Mouse (Mus musculus) liver, embryonic 16.5 days (tissue): ENCODE measurements around the gene Tgtp2. TPM values are rescaled to one million over a fixed set of nuclear protein-coding genes. Genes with fewer than 3 reads are reported as not detected.
"Not testable (repeated sequence)": the region's sequence is repeated elsewhere in the genome, so short reads cannot be mapped to it uniquely, and the experiment has no call there.

ENCODE experiments used
- ATAC-seq: fragments of 200-750 bp; cut with Nextera tagmentation; 2 replicates; pipeline ENCODE4 v1.8.0; 2017; ENCODE audit warnings: low read depth, mild to moderate bottlenecking, moderate number of reproducible peaks, moderate library complexity
- H3K27ac ChIP-seq: fragments of 300-500 bp; sonication (generic); 2 replicates; pipeline ENCODE4 v1.5.1; 2014; ENCODE audit warnings: mild to moderate bottlenecking, low read length
- H3K27me3 ChIP-seq: fragments of 300-500 bp; sonication (generic); 2 replicates; pipeline ENCODE4 v1.6.1; 2014; ENCODE audit warnings: low read depth, low read length, mixed read lengths; ENCODE audit not compliant: control insufficient read depth, insufficient read depth
- H3K36me3 ChIP-seq: fragments of 300-500 bp; sonication (generic); 2 replicates; pipeline ENCODE4 v1.6.1; 2014; ENCODE audit warnings: mild to moderate bottlenecking; ENCODE audit not compliant: control insufficient read depth, insufficient read depth
- H3K4me1 ChIP-seq: fragments of 300-500 bp; sonication (generic); 2 replicates; pipeline ENCODE4 v1.6.1; 2014; ENCODE audit warnings: low read depth, low read length, mixed read lengths; ENCODE audit not compliant: control insufficient read depth
- H3K4me2 ChIP-seq: fragments of 300-500 bp; sonication (generic); 2 replicates; pipeline ENCODE4 v1.6.1; 2014; ENCODE audit warnings: low read depth, low read length, mixed read lengths
- H3K4me3 ChIP-seq: fragments of 300-500 bp; sonication (generic); 2 replicates; pipeline ENCODE4 v1.5.1; 2014; ENCODE audit warnings: low read depth, mild to moderate bottlenecking, low read length
- H3K9ac ChIP-seq: fragments of 300-500 bp; sonication (generic); 2 replicates; pipeline ENCODE4 v1.6.1; 2014; ENCODE audit warnings: low read depth, low read length
- H3K9me3 ChIP-seq: fragments of 300-500 bp; sonication (generic); replicated peaks from 2 replicates; pipeline ENCODE4 v1.6.1; 2016; ENCODE audit warnings: low read length; ENCODE audit not compliant: control insufficient read depth
- WGBS: fragments of 180-500 bp; shearing (Covaris S2); extraction: QIAGEN DNeasy Blood & Tissue Kit; methylation state at CpG from one replicate; pipeline ENCODE4 v1.1.7; 2014; ENCODE audit not compliant: insufficient replicate concordance; 5-methylcytosine and 5-hydroxymethylcytosine counted together
- polyA plus RNA-seq: library from polyadenylated mRNA; unstranded; fragments of >200 nt; fragmentation: Nextera tagmentation; extraction: Ambion mirVana; gene quantifications from 2 replicates; pipeline ENCODE4 v1.2.1, GENCODE M21; 2015

Gene Tgtp2
- polyA plus RNA-seq, 1 experiment from 2014 or later: 0.57 TPM

DNA sequence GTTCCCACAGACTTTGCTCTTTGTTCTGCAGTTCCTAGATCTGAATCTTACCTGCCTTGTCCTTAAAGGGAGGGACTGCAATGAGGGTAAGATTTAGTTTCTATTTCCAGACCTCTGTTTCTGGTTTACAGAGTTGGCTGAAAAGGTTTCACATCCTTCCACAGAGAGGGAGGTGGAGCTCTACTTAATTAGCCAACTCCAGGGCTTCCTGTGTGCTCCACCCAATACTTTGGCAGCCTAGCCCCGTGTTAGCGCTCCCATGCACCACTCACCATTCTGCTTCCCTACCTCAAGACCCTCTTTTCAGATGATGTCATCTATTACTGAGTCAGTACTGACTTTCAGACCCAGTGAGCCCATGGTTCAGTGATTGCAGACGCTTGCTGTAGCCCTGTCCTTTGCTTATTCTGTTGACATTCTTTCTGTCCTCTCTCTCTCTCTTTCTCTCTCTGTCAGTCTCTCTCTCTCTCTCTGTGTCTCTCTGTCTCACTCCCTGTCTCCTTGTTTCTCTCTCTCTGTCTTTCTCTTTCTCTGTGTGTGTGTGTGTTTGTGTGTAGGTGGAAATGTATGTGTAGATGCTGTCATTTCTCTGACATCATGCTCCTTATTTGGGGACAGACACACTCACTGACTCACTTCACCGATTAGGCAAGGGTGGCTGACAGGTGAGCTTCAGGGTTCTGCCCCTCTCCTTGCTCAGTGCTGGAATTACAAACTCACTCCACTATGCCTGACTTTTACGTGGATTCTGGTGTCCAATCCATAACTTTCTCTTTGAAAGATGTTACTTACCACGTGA lies 12.7 kb downstream of the Tgtp2 start, which contains the start of gene 9930111J21Rik2:
TSS of gene 9930111J21Rik2 (minus strand) at position 150 of the 799 bp plus-strand sequence.
- H3K4me1 ChIP-seq, H3K9ac ChIP-seq, H3K4me2 ChIP-seq, H3K9me3 ChIP-seq, H3K27me3 ChIP-seq, H3K36me3 ChIP-seq, H3K27ac ChIP-seq, H3K4me3 ChIP-seq: not testable (repeated sequence)
- peak; percentile 43; the same call in 1 of the 2 replicates for ATAC-seq
- 50% methylated on average over 1 of the region's 6 CpGs for WGBS

GRCm38 (mm10) chr11:49050064-49050463 lies 13.9 kb downstream of the Tgtp2 start:
- ATAC-seq: 0 out of 2 replicates have a peak, but pooled peaks have one; percentile 27
- not testable (repeated sequence) for H3K36me3 ChIP-seq, H3K4me1 ChIP-seq, H3K27me3 ChIP-seq, H3K4me2 ChIP-seq, H3K4me3 ChIP-seq, H3K9me3 ChIP-seq, H3K9ac ChIP-seq, H3K27ac ChIP-seq

- H3K4me1 ChIP-seq, H3K27me3 ChIP-seq, H3K27ac ChIP-seq, ATAC-seq, H3K4me2 ChIP-seq, H3K4me3 ChIP-seq, H3K9ac ChIP-seq, H3K9me3 ChIP-seq, H3K36me3 ChIP-seq: not testable (repeated sequence)
Observed at GRCm38 (mm10) chr11:49012074-49012473, 51.9 kb downstream of the Tgtp2 start.

Other genes starting within 250 kb of the Tgtp2 start
- 1.6 and 1.8 TPM in 2 replicates for gene Trim41, start 246.9 kb downstream of the Tgtp2 start, polyA plus RNA-seq
- 0.11 and 0.14 TPM in 2 replicates for gene Trim7, start 238.1 kb downstream of the Tgtp2 start, polyA plus RNA-seq
- 0.22 and 0.40 TPM in 2 replicates for gene Gm12184, start 237.6 kb downstream of the Tgtp2 start, polyA plus RNA-seq
- 18.9 and 20.6 TPM in 2 replicates for gene Irgm1, start 192.5 kb downstream of the Tgtp2 start, polyA plus RNA-seq
- gene Gm5431, start 162.0 kb downstream of the Tgtp2 start, polyA plus RNA-seq: 0.37 and 0.45 TPM in 2 replicates
- gene Psme2b, start 118.0 kb downstream of the Tgtp2 start, polyA plus RNA-seq: 2.5 and 3.1 TPM in 2 replicates
- 0.06 and 0.07 TPM in 2 replicates for gene Olfr56, start 85.3 kb downstream of the Tgtp2 start, polyA plus RNA-seq
- 1.1 and 1.4 TPM in 2 replicates for gene 9930111J21Rik1, start 84.8 kb downstream of the Tgtp2 start, polyA plus RNA-seq
- gene Gm12185, start 72.0 kb downstream of the Tgtp2 start, polyA plus RNA-seq: 0.02 TPM in 1 of 2 replicates, not detected in the other
- 0.89 and 1.8 TPM in 2 replicates for gene Tgtp1, start 70.0 kb downstream of the Tgtp2 start, polyA plus RNA-seq
- 1.3 and 1.5 TPM in 2 replicates for gene 9930111J21Rik2, start 13.0 kb downstream of the Tgtp2 start, polyA plus RNA-seq
- 7.0 and 7.9 TPM in 2 replicates for gene Ifi47, start 12.4 kb upstream of the Tgtp2 start, polyA plus RNA-seq
- not detected in 2 replicates for gene Olfr1396, start 50.7 kb upstream of the Tgtp2 start, polyA plus RNA-seq
- gene Olfr1395, start 78.1 kb upstream of the Tgtp2 start, polyA plus RNA-seq: not detected in 2 replicates
- gene Olfr1394, start 90.2 kb upstream of the Tgtp2 start, polyA plus RNA-seq: not detected in 2 replicates
- gene Btnl9, start 123.0 kb upstream of the Tgtp2 start, polyA plus RNA-seq: 1.3 and 1.4 TPM in 2 replicates
- 11.1 and 11.7 TPM in 2 replicates for gene Zfp62, start 139.1 kb upstream of the Tgtp2 start, polyA plus RNA-seq
- 41.5 TPM in 2 replicates for gene Mgat1, start 180.0 kb upstream of the Tgtp2 start, polyA plus RNA-seq
- 0.06 TPM in 1 of 2 replicates, not detected in the other for gene Olfr1393, start 214.1 kb upstream of the Tgtp2 start, polyA plus RNA-seq
- gene Olfr1392, start 221.1 kb upstream of the Tgtp2 start, polyA plus RNA-seq: not detected in 2 replicates
- not detected in 2 replicates for gene Olfr10, start 240.5 kb upstream of the Tgtp2 start, polyA plus RNA-seq